Mouse (Mus musculus) small intestine, adult 2 months (tissue): ENCODE results near the gene Gucy2d. TPM values are rescaled to one million over a fixed set of nuclear protein-coding genes. Genes with fewer than 3 reads are reported as not detected.

Source experiments
- H3K27ac ChIP-seq: fragments of 200-500 bp; 2 replicates; pipeline ENCODE4 v1.5.1; 2012; ENCODE audit warnings: low read depth, low read length, control low read depth, inconsistent platforms; ENCODE audit not compliant: insufficient read depth
- H3K27me3 ChIP-seq: fragments of 200-500 bp; 2 replicates; pipeline ENCODE4 v1.6.1; 2012; ENCODE audit warnings: mild to moderate bottlenecking, moderate library complexity, low read length, inconsistent platforms; ENCODE audit not compliant: control insufficient read depth, insufficient read depth
- H3K36me3 ChIP-seq: fragments of 200-500 bp; 2 replicates; pipeline ENCODE4 v1.6.1; 2012; ENCODE audit warnings: mild to moderate bottlenecking, low read length, control low read depth, inconsistent platforms; ENCODE audit not compliant: control insufficient read depth, insufficient read depth
- H3K4me1 ChIP-seq: fragments of 200-500 bp; 2 replicates; pipeline ENCODE4 v1.6.1; 2012; ENCODE audit warnings: low read length, inconsistent platforms, mixed read lengths; ENCODE audit not compliant: control insufficient read depth, insufficient read depth, insufficient read length
- H3K4me3 ChIP-seq: fragments of 200-500 bp; 2 replicates; pipeline ENCODE4 v1.5.1; 2012; ENCODE audit warnings: low read depth, mild to moderate bottlenecking, control low read depth, inconsistent platforms, low read length, moderate library complexity
- CTCF ChIP-seq: fragments of 200-500 bp; IDR thresholded peaks from 2 replicates; pipeline ENCODE4 v1.5.1; 2012; ENCODE audit warnings: low read depth, mild to moderate bottlenecking, control low read depth, inconsistent platforms, low read length, moderate library complexity, mixed read lengths; ENCODE audit not compliant: insufficient replicate concordance, insufficient read length; ENCODE audit errors: extremely low read depth
- POLR2A ChIP-seq: fragments of 200-500 bp; IDR thresholded peaks from 2 replicates; pipeline ENCODE4 v1.6.1; 2012; ENCODE audit warnings: low read depth, mild to moderate bottlenecking, control low read depth, inconsistent platforms, low read length, moderate library complexity
- WGBS: fragments of 180-500 bp; shearing (Covaris S2); methylation state at CpG from one replicate; pipeline ENCODE4 v1.1.7; 2018; 5-methylcytosine and 5-hydroxymethylcytosine counted together
- polyA plus RNA-seq: library from polyadenylated mRNA; depleted of rRNA; stranded (reverse); fragments of >200 nt; gene quantifications from 2 replicates; pipeline ENCODE4 v1.2.3, GENCODE M21; 2012

The Gucy2d gene
- polyA plus RNA-seq, 1 experiment: not detected

DNA sequence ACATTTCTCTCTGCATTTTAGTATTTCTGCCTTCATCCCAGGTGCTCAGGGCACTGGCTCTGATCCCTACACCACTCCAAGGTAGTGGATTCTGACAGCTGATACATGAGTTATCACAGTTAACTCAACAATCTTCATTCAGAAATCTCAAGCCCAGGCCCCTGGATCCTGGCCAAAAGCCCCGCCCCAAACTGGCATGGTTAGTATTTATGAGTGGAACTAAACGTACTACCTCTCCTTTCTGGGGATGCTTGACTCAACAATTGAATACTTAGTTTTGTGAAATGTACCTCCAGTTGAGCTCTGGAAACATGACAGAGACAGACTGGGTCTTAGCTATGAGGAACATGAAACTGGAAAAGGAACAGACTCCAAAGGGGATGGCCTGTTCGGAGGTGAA is 6.7 kb downstream of the Gucy2d start:
- Histone ChIP-seq H3K4me1 (no peaks in the 10 kb centered on the region; the same call in 1 of the 2 replicates), H3K4me3 (no peak overlapping the region), H3K36me3 (no peaks in the 10 kb centered on the region), H3K27ac (no peak overlapping the region), H3K27me3 (no peaks in the 10 kb centered on the region)
- 46% methylated on average over 3 of the region's 3 CpGs for WGBS
- TF ChIP-seq POLR2A (no peak), CTCF (no peak)

DNA sequence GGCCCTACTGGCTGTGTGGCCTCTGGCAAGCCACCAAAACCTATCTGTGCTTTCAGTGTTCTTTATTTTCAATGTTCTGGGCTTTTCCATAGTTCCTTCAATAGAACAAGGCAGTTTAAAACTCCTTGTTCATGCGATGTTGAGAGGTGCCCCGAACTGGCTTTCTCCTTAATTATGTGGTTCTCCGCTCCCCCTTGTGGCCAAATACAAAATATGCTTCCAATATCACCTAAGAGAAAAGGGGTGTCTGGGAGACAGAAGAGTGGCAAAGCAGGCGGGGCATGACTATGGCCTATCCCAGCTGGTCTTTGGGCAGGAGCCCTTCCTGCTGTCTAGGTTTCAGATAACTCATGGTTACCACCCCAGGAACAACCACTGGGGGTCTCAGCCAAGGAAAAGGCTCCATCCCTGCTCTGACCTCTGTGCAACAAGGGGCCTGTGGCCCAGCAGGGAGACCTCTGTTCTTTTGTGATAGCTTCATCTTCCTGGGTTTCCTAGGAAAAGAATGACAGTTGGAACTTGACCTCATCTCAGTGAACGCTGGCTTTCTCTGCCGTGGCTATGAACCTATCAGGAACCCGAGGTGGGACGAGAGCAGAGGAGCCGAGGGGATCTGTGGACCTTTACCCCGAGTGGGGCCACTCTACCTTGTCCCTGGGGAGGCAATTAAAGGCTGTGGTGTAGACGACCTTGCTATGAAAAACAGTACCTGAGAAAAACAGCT is 7.5 kb downstream of the Gucy2d start:
- no peaks in the 10 kb centered on the region; the same call in 1 of the 2 replicates for H3K4me1 ChIP-seq
- no peak overlapping the region for H3K4me3 ChIP-seq
- TF ChIP-seq CTCF: peak; percentile 34; the same call in 1 of the 2 replicates
- no peak for TF ChIP-seq POLR2A
- WGBS: 39% methylated on average over 11 of the region's 11 CpGs
- H3K27ac ChIP-seq: no peak overlapping the region
- H3K36me3 ChIP-seq: no peaks in the 10 kb centered on the region
- no peaks in the 10 kb centered on the region for H3K27me3 ChIP-seq

DNA sequence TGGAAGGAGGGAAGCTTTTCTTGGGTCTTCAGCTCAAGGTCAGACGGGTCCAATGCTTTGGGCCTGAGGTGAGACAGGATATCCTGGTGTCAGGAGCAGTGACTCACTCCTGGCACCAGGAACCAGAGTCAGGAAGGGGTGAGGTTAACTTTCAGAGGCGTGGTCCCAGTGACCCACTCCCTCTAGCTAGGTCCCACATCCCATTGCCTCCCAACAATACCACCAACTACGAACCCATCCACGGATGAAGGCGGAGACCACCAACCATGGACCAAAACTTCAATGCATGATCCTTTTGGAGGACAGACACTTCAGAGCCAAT is 8.1 kb downstream of the Gucy2d start:
- no peaks in the 10 kb centered on the region; the same call in 1 of the 2 replicates for H3K4me1 ChIP-seq
- no peak overlapping the region for H3K27ac ChIP-seq
- H3K4me3 ChIP-seq: no peak overlapping the region
- WGBS: 85% methylated on average over 5 of the region's 5 CpGs
- H3K36me3 ChIP-seq: no peaks in the 10 kb centered on the region
- TF ChIP-seq POLR2A (no peak), CTCF (no peak)
- H3K27me3 ChIP-seq: no peaks in the 10 kb centered on the region

- 48% methylated on average over 9 of the region's 9 CpGs for WGBS
- Histone ChIP-seq H3K36me3 (no peaks in the 10 kb centered on the region), H3K4me1 (no peaks in the 10 kb centered on the region; the same call in 1 of the 2 replicates), H3K27me3 (no peaks in the 10 kb centered on the region), H3K4me3 (no peak overlapping the region), H3K27ac (no peak overlapping the region)
- no peak for TF ChIP-seq CTCF
- no peak for TF ChIP-seq POLR2A
These were observed 9.5 kb downstream of the Gucy2d start for GRCm38 (mm10) chr7:98449696-98450095.

GRCm38 (mm10) chr7:98454397-98455120 is 14.3 kb downstream of the Gucy2d start:
- WGBS: 71% methylated on average over 10 of the region's 10 CpGs
- Histone ChIP-seq H3K4me3 (no peak overlapping the region), H3K36me3 (no peaks in the 10 kb centered on the region), H3K27me3 (no peaks in the 10 kb centered on the region), H3K4me1 (no peaks in the 10 kb centered on the region; the same call in 1 of the 2 replicates), H3K27ac (no peak overlapping the region)
- TF ChIP-seq CTCF: no peak
- no peak for TF ChIP-seq POLR2A

GRCm38 (mm10) chr7:98460319-98460718 is 20.1 kb downstream of the Gucy2d start:
- Histone ChIP-seq H3K27ac (no peak overlapping the region), H3K4me3 (no peak overlapping the region), H3K27me3 (no peaks in the 10 kb centered on the region), H3K36me3 (no peaks in the 10 kb centered on the region), H3K4me1 (no peaks in the 10 kb centered on the region)
- no peak for TF ChIP-seq POLR2A
- whole genome bisulfite sequencing: 57% methylated on average over 7 of the region's 7 CpGs

DNA sequence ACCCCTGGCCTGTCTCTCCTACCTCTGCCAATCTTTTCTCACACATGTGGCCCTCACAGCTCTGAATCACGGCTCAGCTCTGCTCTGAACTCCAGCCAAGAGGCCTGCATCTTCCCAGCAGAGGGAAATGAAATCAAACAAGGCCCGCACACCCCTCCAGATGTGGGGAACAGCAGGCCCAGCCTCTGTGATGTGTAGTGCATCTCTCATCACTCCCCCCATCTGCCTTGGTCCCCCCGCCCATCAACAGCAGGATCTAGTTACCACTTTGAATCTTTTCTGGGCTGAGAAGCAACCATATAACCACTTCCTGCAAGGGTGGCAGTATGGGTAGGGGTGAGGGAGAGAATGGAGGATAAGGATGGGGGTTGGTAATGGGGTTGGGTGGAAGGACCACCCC is 28.9 kb downstream of the Gucy2d start:
- 67% methylated on average over 3 of the region's 3 CpGs for WGBS
- no peaks in the 10 kb centered on the region for H3K27me3 ChIP-seq
- H3K36me3 ChIP-seq: no peaks in the 10 kb centered on the region
- no peak overlapping the region for H3K4me3 ChIP-seq
- no peaks in the 10 kb centered on the region for H3K4me1 ChIP-seq
- no peak for TF ChIP-seq CTCF
- no peak for TF ChIP-seq POLR2A
- no peak overlapping the region for H3K27ac ChIP-seq
